Mouse (Mus musculus): ENCODE measurements around the gene Snx18.

DNA sequence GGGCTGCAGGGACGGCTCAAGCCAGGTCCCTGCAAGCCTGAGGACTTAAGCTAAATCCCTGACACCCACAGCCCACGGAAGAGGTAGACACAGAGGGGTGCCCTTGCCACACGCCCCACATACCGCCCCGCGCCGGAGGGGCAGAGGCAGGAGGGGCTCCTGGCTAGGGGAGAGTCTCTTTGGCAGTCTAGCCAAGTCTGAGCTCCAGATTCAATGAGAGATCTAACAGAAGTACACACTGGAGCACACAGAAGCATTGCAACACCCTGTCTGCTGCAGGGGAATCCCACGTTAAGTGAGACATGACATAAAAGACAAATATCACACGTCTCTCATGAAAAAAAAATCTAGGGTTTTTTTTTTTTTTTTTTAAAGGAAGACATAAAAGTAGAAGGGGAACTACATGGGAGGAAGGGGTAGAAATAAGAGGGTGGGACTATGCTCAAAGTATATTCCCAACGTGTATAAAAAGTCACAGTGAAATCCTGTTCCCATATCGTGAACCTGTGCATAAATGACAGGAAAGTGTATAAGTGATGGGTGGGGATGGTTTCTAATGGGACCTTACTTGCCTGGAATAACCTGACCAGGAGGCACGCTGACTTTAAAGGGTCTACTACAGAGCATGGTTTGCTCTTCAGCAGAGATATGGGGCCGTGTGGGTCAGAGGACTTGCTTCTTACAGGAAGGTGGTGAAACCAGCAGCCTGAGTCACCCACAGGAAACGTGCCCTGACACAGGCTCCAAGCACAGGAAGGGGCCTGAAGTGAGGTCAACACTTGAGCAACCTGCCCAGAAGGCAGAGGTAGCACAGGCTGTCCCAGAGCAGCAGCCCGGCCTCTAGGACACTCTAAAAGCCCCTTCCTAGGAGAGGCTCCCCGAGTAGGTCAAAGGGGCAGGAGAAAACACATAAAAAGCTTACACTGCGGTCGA lies 17.6 kb downstream of the Snx18 start:
- no peak for TF ChIP-seq MAX (IDR thresholded peaks at IDR 0.05; ENCODE audit: low read length)
- TF ChIP-seq ZKSCAN1 (IDR thresholded peaks at IDR 0.05; ENCODE audit: borderline replicate concordance, low read depth, low read length) = no peak
- no peak for TF ChIP-seq HCFC1 (IDR thresholded peaks at IDR 0.05; ENCODE audit: low read depth, low read length)
- TF ChIP-seq TCF12 (IDR thresholded peaks at IDR 0.05; ENCODE audit: low read depth, low read length) = no peak
- TF ChIP-seq RAD21 (IDR thresholded peaks at IDR 0.05; ENCODE audit: low read depth, low read length) = no peak
- TF ChIP-seq IRF4 (IDR thresholded peaks at IDR 0.05; ENCODE audit: low read depth, low read length) = no peak
- no peak for TF ChIP-seq POLR2A (IDR thresholded peaks at IDR 0.05; ENCODE audit: low read depth, low read length)
- no peak for TF ChIP-seq EP300 (IDR thresholded peaks at IDR 0.05; ENCODE audit: low read length)
- TF ChIP-seq MXI1 (IDR thresholded peaks at IDR 0.05; ENCODE audit: low read depth, low read length) = no peak
- TF ChIP-seq CTCF (conservative IDR thresholded peaks at IDR 0.05 in 1 of 2, IDR thresholded peaks at IDR 0.05 in 1 of 2; ENCODE audit: low read depth in 2 of 2, low read length in 2 of 2) = no peak
- TF ChIP-seq MAFK (IDR thresholded peaks at IDR 0.05; ENCODE audit: insufficient replicate concordance, low read length) = no peak
- TF ChIP-seq UBTF (IDR thresholded peaks at IDR 0.05; ENCODE audit: low read depth, low read length) = no peak

Data from CH12.LX (cell line).